Mouse (Mus musculus) CH12.LX (cell line): ENCODE measurements around the gene Ttc39b. TPM values are rescaled to one million over a fixed set of nuclear protein-coding genes. Genes with fewer than 3 reads are reported as not detected.

Experiments used
- DNase-seq: peaks from one replicate; pipeline ENCODE4 v3.0.0-alpha.2; 2013; ENCODE audit errors: extremely low read depth
- H3K27ac ChIP-seq: 2 replicates; pipeline ENCODE4 v1.5.1; 2012; ENCODE audit warnings: low read depth, mild to moderate bottlenecking, control low read depth, moderate library complexity; ENCODE audit not compliant: insufficient read depth
- H3K27me3 ChIP-seq: replicated peaks from 2 replicates; pipeline ENCODE3; 2012; ENCODE audit warnings: inconsistent platforms
- H3K36me3 ChIP-seq, 2 experiments: replicated peaks in 1 of 2; 2 replicates each; pipeline versions ENCODE3 to v1.6.1; 2012; ENCODE audit warnings: inconsistent platforms in 1 of 2, low read length in 1 of 2, mild to moderate bottlenecking in 1 of 2, mixed read lengths in 1 of 2, moderate library complexity in 1 of 2; ENCODE audit not compliant: control insufficient read depth in 1 of 2, insufficient read depth in 1 of 2
- H3K4me1 ChIP-seq, 2 experiments: 2 replicates each; pipeline ENCODE4 v1.6.1; 2012; ENCODE audit warnings: inconsistent platforms in 1 of 2, moderate library complexity in 1 of 2; ENCODE audit not compliant: insufficient read depth in 2 of 2, control insufficient read depth in 1 of 2
- H3K4me2 ChIP-seq: 2 replicates; pipeline ENCODE4 v1.6.1; 2012; ENCODE audit warnings: low read depth, mild to moderate bottlenecking, control low read depth; ENCODE audit not compliant: poor library complexity, insufficient read depth, severe bottlenecking
- H3K4me3 ChIP-seq, 3 experiments: fragments of 150-350 bp in 1 of 3; sonication (generic) in 1 of 3; replicated peaks in 1 of 3; 2 replicates each; pipeline versions ENCODE3 to v1.5.1; 2011 to 2012; ENCODE audit warnings: low read depth in 2 of 3, low read length in 2 of 3, mild to moderate bottlenecking in 2 of 3, moderate library complexity in 2 of 3, control low read depth in 1 of 3, improper control_type of control experiment in 1 of 3, inconsistent platforms in 1 of 3, mixed read lengths in 1 of 3; ENCODE audit not compliant: poor library complexity in 1 of 3
- H3K79me2 ChIP-seq: replicated peaks from 2 replicates; pipeline ENCODE4 v1.6.1; 2012; ENCODE audit warnings: mild to moderate bottlenecking, moderate library complexity; ENCODE audit not compliant: control insufficient read depth, poor library complexity, insufficient read depth, severe bottlenecking; ENCODE audit errors: extremely low read depth
- H3K9ac ChIP-seq: 2 replicates; pipeline ENCODE4 v1.6.1; 2012; ENCODE audit warnings: low read depth, mild to moderate bottlenecking, control low read depth, moderate library complexity; ENCODE audit not compliant: insufficient read depth
- H3K9me3 ChIP-seq: replicated peaks from 2 replicates; pipeline ENCODE3; 2012; ENCODE audit warnings: low read length, inconsistent platforms, mixed read lengths
- BHLHE40 ChIP-seq: IDR thresholded peaks from 2 replicates; pipeline ENCODE4 v1.6.1; 2011; ENCODE audit warnings: mild to moderate bottlenecking, low read depth, low read length, improper control_type of control experiment
- EP300 ChIP-seq: IDR thresholded peaks from 2 replicates; pipeline ENCODE4 v1.6.1; 2011; ENCODE audit warnings: low read length, improper control_type of control experiment
- ETS1 ChIP-seq: conservative IDR thresholded peaks from 2 replicates; pipeline ENCODE4 v1.6.1; 2012; ENCODE audit warnings: low read depth, mild to moderate bottlenecking, inconsistent platforms, low read length, improper control_type of control experiment, moderate library complexity
- GABPA ChIP-seq: IDR thresholded peaks from 2 replicates; pipeline ENCODE4 v1.6.1; 2012; ENCODE audit warnings: low read depth, low read length, improper control_type of control experiment, inconsistent platforms; ENCODE audit not compliant: insufficient replicate concordance
- IRF4 ChIP-seq: IDR thresholded peaks from 2 replicates; pipeline ENCODE4 v1.6.1; 2014; ENCODE audit warnings: low read depth, mild to moderate bottlenecking, inconsistent platforms, low read length, improper control_type of control experiment
- JUN ChIP-seq: IDR thresholded peaks from 2 replicates; pipeline ENCODE4 v1.6.1; 2011; ENCODE audit warnings: low read depth, mild to moderate bottlenecking, low read length, improper control_type of control experiment, moderate library complexity; ENCODE audit not compliant: insufficient read depth
- JUND ChIP-seq: conservative IDR thresholded peaks from 2 replicates; pipeline ENCODE4 v1.6.1; 2011; ENCODE audit warnings: low read depth, low read length, improper control_type of control experiment
- KAT2A ChIP-seq: IDR thresholded peaks from 2 replicates; pipeline ENCODE4 v1.6.1; 2012; ENCODE audit warnings: low read length, improper control_type of control experiment, inconsistent platforms; ENCODE audit not compliant: insufficient replicate concordance
- MAFK ChIP-seq: IDR thresholded peaks from 2 replicates; pipeline ENCODE4 v1.6.1; 2011; ENCODE audit warnings: low read length, improper control_type of control experiment; ENCODE audit not compliant: insufficient replicate concordance
- MAZ ChIP-seq: IDR thresholded peaks from 2 replicates; pipeline ENCODE4 v1.6.1; 2012; ENCODE audit warnings: low read depth, mild to moderate bottlenecking, inconsistent platforms, low read length, improper control_type of control experiment, moderate library complexity
- MEF2A ChIP-seq: IDR thresholded peaks from 2 replicates; pipeline ENCODE4 v1.6.1; 2014; ENCODE audit warnings: low read depth, mild to moderate bottlenecking, inconsistent platforms, low read length, improper control_type of control experiment, borderline replicate concordance
- MYC ChIP-seq: IDR thresholded peaks from 2 replicates; pipeline ENCODE4 v1.6.1; 2011; ENCODE audit warnings: low read depth, mild to moderate bottlenecking, improper control_type of control experiment, low read length
- PAX5 ChIP-seq: IDR thresholded peaks from 2 replicates; pipeline ENCODE4 v1.6.1; 2012; ENCODE audit warnings: low read length, inconsistent platforms, mixed read lengths
- POLR2A ChIP-seq: IDR thresholded peaks from 2 replicates; pipeline ENCODE4 v1.6.1; 2011; ENCODE audit warnings: low read depth, mild to moderate bottlenecking, improper control_type of control experiment, low read length
- POLR2AphosphoS2 ChIP-seq: IDR thresholded peaks from 2 replicates; pipeline ENCODE4 v1.6.1; 2011; ENCODE audit warnings: low read depth, low read length, improper control_type of control experiment
- RAD21 ChIP-seq: IDR thresholded peaks from 2 replicates; pipeline ENCODE4 v1.6.1; 2011; ENCODE audit warnings: low read depth, mild to moderate bottlenecking, low read length, improper control_type of control experiment, moderate library complexity
- TCF12 ChIP-seq: IDR thresholded peaks from 2 replicates; pipeline ENCODE4 v1.6.1; 2014; ENCODE audit warnings: low read depth, mild to moderate bottlenecking, inconsistent platforms, low read length, improper control_type of control experiment
- UBTF ChIP-seq: IDR thresholded peaks from 2 replicates; pipeline ENCODE4 v1.6.1; 2012; ENCODE audit warnings: low read depth, mild to moderate bottlenecking, inconsistent platforms, low read length, improper control_type of control experiment, moderate library complexity
- USF2 ChIP-seq: conservative IDR thresholded peaks from 2 replicates; pipeline ENCODE4 v1.6.1; 2011; ENCODE audit warnings: low read depth, low read length, improper control_type of control experiment
- ZC3H11A ChIP-seq: IDR thresholded peaks from 2 replicates; pipeline ENCODE4 v1.6.1; 2012; ENCODE audit warnings: low read depth, mild to moderate bottlenecking, inconsistent platforms, low read length, improper control_type of control experiment
- ZMIZ1 ChIP-seq: IDR thresholded peaks from 2 replicates; pipeline ENCODE4 v1.6.1; 2012; ENCODE audit warnings: low read depth, mild to moderate bottlenecking, inconsistent platforms, low read length, improper control_type of control experiment
- dilution Hi-C: fragments of 300-500 bp; cut with MboI; formaldehyde crosslinking; loops from 2 replicates; pipeline ENCODE4 v1.14.3; 2020; ENCODE audit warnings: low sequenced_read_pairs; ENCODE audit not compliant: extremely low pct_unique_long_range_greater_than_20kb, extremely low pct_ligation_motif_present
- in situ Hi-C: fragments of 300-500 bp; cut with MboI; formaldehyde crosslinking; loops from 3 replicates; pipeline ENCODE4 v1.14.3; 2019; ENCODE audit warnings: low sequenced_read_pairs, low pct_ligation_motif_present, low pct_unique_long_range_greater_than_20kb, mixed read lengths
- polyA plus RNA-seq: library from polyadenylated mRNA; unstranded; fragments of >175 nt; gene quantifications from 2 replicates; pipeline ENCODE4 v1.2.1, GENCODE M21; 2012; ENCODE audit warnings: low read depth; ENCODE audit not compliant: insufficient read length
- total RNA-seq, 2 experiments: library from RNA; depleted of rRNA; stranded (reverse); fragments of 300-350 nt in 1 of 2; fragments of >200 nt in 1 of 2; gene quantifications; 2 replicates each; pipeline ENCODE4 v1.2.3; 2012 to 2014

Ttc39b gene
- total and polyA plus RNA-seq, 3 experiments = 12.6 to 16.7 (median 15.7) TPM

- H3K36me3 ChIP-seq = no peaks in the 10 kb centered on the region
- H3K4me1 ChIP-seq = peaks cover 0 to 7% of the 10 kb centered on the region in 2 experiments; a peak in 1 of 4 replicates
- in situ Hi-C loops = no loop called here
- H3K4me3 ChIP-seq = no peak overlapping the region
- no peak overlapping the region for H3K4me2 ChIP-seq
- TF ChIP-seq MAFK (no peak), ZC3H11A (no peak), GABPA (no peak), POLR2A (no peak), ZMIZ1 (no peak), MAZ (no peak), POLR2AphosphoS2 (no peak), MYC (no peak)
- no peak overlapping the region for H3K9ac ChIP-seq
- H3K27ac ChIP-seq = no peak overlapping the region
- dilution Hi-C loops = no loop called here
- H3K79me2 ChIP-seq = no peaks in the 10 kb centered on the region
- H3K9me3 ChIP-seq = no peaks in the 10 kb centered on the region
- H3K27me3 ChIP-seq = no peaks in the 10 kb centered on the region
- DNase-seq = no peak
These were observed 106.9 kb downstream of the Ttc39b start for GRCm38 (mm10) chr4:83217128-83217527.

- in situ Hi-C loops = no loop called here
- dilution Hi-C loops = no loop called here
These were observed 107.7 kb downstream of the Ttc39b start for GRCm38 (mm10) chr4:83216381-83216780.

GRCm38 (mm10) chr4:83215776-83216175, 108.3 kb downstream of the Ttc39b start:
- H3K36me3 ChIP-seq = no peaks in the 10 kb centered on the region
- H3K79me2 ChIP-seq = no peaks in the 10 kb centered on the region
- no peak overlapping the region for H3K4me2 ChIP-seq
- no peak overlapping the region for H3K27ac ChIP-seq
- no peak for DNase-seq
- dilution Hi-C loops = no loop called here
- no peaks in the 10 kb centered on the region for H3K27me3 ChIP-seq
- in situ Hi-C loops = no loop called here
- no peak overlapping the region for H3K4me3 ChIP-seq
- no peaks in the 10 kb centered on the region for H3K4me1 ChIP-seq
- H3K9me3 ChIP-seq = no peaks in the 10 kb centered on the region
- no peak overlapping the region for H3K9ac ChIP-seq
- no peak for TF ChIP-seq JUN
- no peak for TF ChIP-seq GABPA
- no peak for TF ChIP-seq USF2
- TF ChIP-seq PAX5 = no peak
- TF ChIP-seq POLR2A = no peak
- TF ChIP-seq RAD21 = no peak
- TF ChIP-seq EP300 = no peak

More at GRCm38 (mm10) chr4:83216381-83216780, 107.7 kb downstream of the Ttc39b start:
- no peaks in the 10 kb centered on the region for H3K79me2 ChIP-seq
- no peaks in the 10 kb centered on the region for H3K27me3 ChIP-seq
- H3K4me1 ChIP-seq = peaks cover 0 to 3% of the 10 kb centered on the region in 2 experiments; a peak in 1 of 4 replicates
- H3K9ac ChIP-seq = no peak overlapping the region
- H3K4me2 ChIP-seq = no peak overlapping the region
- H3K4me3 ChIP-seq = no peak overlapping the region
- H3K36me3 ChIP-seq = no peaks in the 10 kb centered on the region
- no peak for TF ChIP-seq USF2
- TF ChIP-seq BHLHE40 = no peak
- no peak for TF ChIP-seq PAX5
- TF ChIP-seq KAT2A = no peak
- TF ChIP-seq MYC = no peak
- no peak for TF ChIP-seq TCF12
- no peak for TF ChIP-seq MEF2A
- no peak for TF ChIP-seq ETS1
- no peak for TF ChIP-seq RAD21
- no peak for TF ChIP-seq IRF4
- TF ChIP-seq JUND = no peak
- no peak for TF ChIP-seq UBTF
- TF ChIP-seq POLR2AphosphoS2 = no peak
- H3K9me3 ChIP-seq = no peaks in the 10 kb centered on the region
- no peak for DNase-seq
- H3K27ac ChIP-seq = no peak overlapping the region
